Mouse (Mus musculus) C2C12 (cell line): ENCODE results near the gene Slc17a7. TPM values are rescaled to one million over a fixed set of nuclear protein-coding genes. Genes with fewer than 3 reads are reported as not detected.

Experiments
- H3K27me3 ChIP-seq: one replicate; pipeline ENCODE4 v1.6.1; 2011; ENCODE audit not compliant: control insufficient read depth, insufficient read depth, insufficient read length
- H3K36me3 ChIP-seq: one replicate; pipeline ENCODE4 v1.6.1; 2011; ENCODE audit not compliant: control insufficient read depth, insufficient read depth
- H3K4me3 ChIP-seq: one replicate; pipeline ENCODE4 v1.5.1; 2011; ENCODE audit warnings: mild to moderate bottlenecking, control low read depth; ENCODE audit not compliant: poor library complexity, insufficient read depth, severe bottlenecking
- H3K79me2 ChIP-seq: one replicate; pipeline ENCODE4 v1.6.1; 2011; ENCODE audit not compliant: control insufficient read depth, insufficient read depth
- H3K79me3 ChIP-seq: one replicate; pipeline ENCODE4 v1.6.1; 2011; ENCODE audit warnings: low read depth, control low read depth
- H3ac ChIP-seq: one replicate; pipeline ENCODE3; 2011; ENCODE audit warnings: low read depth; ENCODE audit not compliant: control insufficient read depth, insufficient read length
- CEBPB ChIP-seq: IDR thresholded peaks from one replicate; pipeline ENCODE4 v1.6.1; 2011; ENCODE audit warnings: low read depth, mild to moderate bottlenecking, control low read depth, moderate library complexity
- CTCF ChIP-seq: IDR thresholded peaks from one replicate; pipeline ENCODE4 v1.5.1; 2011; ENCODE audit not compliant: control insufficient read depth, insufficient read depth, insufficient read length
- FOSL1 ChIP-seq: IDR thresholded peaks from one replicate; pipeline ENCODE4 v1.8.0; 2011; ENCODE audit warnings: mild to moderate bottlenecking, low read length; ENCODE audit not compliant: poor library complexity, insufficient read depth, severe bottlenecking
- MAX ChIP-seq: IDR thresholded peaks from one replicate; pipeline ENCODE4 v1.6.1; 2011; ENCODE audit warnings: mild to moderate bottlenecking, control low read depth
- MYOD1 ChIP-seq: IDR thresholded peaks from one replicate; pipeline ENCODE4 v1.6.1; 2011; ENCODE audit warnings: low read depth; ENCODE audit not compliant: control insufficient read depth, insufficient read length
- MYOG ChIP-seq: IDR thresholded peaks from one replicate; pipeline ENCODE4 v1.6.1; 2011; ENCODE audit not compliant: control insufficient read depth, insufficient read length; ENCODE audit errors: extremely low read depth
- USF1 ChIP-seq: IDR thresholded peaks from one replicate; pipeline ENCODE4 v1.6.1; 2011; ENCODE audit warnings: low read depth, mild to moderate bottlenecking, control low read depth, moderate library complexity
- polyA plus RNA-seq: library from polyadenylated mRNA; unstranded; fragments of >200 nt; fragmentation: generic; extraction: Trizol; gene quantifications from one replicate; pipeline ENCODE4 v1.2.1, GENCODE M21; 2012; ENCODE audit warnings: missing spikeins

Gene Slc17a7
- polyA plus RNA-seq, 1 experiment, result 0.14 TPM

GRCm38 (mm10) chr7:45135993-45136567, 27.7 kb upstream of the Slc17a7 start, which contains the start of the genes Gm45713 and Flt3l:
Gene Gm45713, minus strand, starts transcription at chr7:45136231.
Gene Flt3l, minus strand, starts transcription at chr7:45136432.
- H3K36me3 ChIP-seq, result no peaks in the 10 kb centered on the region
- peak within 1 kb of the TSS; percentile 76 for H3ac ChIP-seq
- no peaks in the 10 kb centered on the region for H3K79me3 ChIP-seq
- peak within 1 kb of the TSS; percentile 34 for H3K4me3 ChIP-seq
- no peaks in the 10 kb centered on the region for H3K27me3 ChIP-seq
- H3K79me2 ChIP-seq, result no peaks in the 10 kb centered on the region
- peak; percentile 95 for TF ChIP-seq CTCF
- TF ChIP-seq MYOG, result no peak

- no peaks in the 10 kb centered on the region for H3K79me3 ChIP-seq
- no peak overlapping the region for H3ac ChIP-seq
- no peak for TF ChIP-seq FOSL1
- TF ChIP-seq MYOD1, result no peak
- no peak for TF ChIP-seq CTCF
- TF ChIP-seq MYOG, result no peak
- TF ChIP-seq CEBPB, result no peak
- no peak for TF ChIP-seq MAX
- no peak for TF ChIP-seq USF1
- no peaks in the 10 kb centered on the region for H3K36me3 ChIP-seq
- no peaks in the 10 kb centered on the region for H3K79me2 ChIP-seq
- H3K27me3 ChIP-seq, result no peaks in the 10 kb centered on the region
- no peak overlapping the region for H3K4me3 ChIP-seq
Measured at GRCm38 (mm10) chr7:45137171-45138006, 26.4 kb upstream of the Slc17a7 start.

GRCm38 (mm10) chr7:45138403-45138802, 25.3 kb upstream of the Slc17a7 start:
- H3ac ChIP-seq, result no peak overlapping the region
- H3K36me3 ChIP-seq, result no peaks in the 10 kb centered on the region
- no peak overlapping the region for H3K4me3 ChIP-seq
- TF ChIP-seq MYOD1 (no peak), FOSL1 (no peak), CTCF (no peak), MAX (no peak), CEBPB (no peak), USF1 (no peak), MYOG (no peak)
- no peaks in the 10 kb centered on the region for H3K79me3 ChIP-seq
- H3K27me3 ChIP-seq, result no peaks in the 10 kb centered on the region
- no peaks in the 10 kb centered on the region for H3K79me2 ChIP-seq

GRCm38 (mm10) chr7:45139904-45140723, 23.6 kb upstream of the Slc17a7 start:
- Histone ChIP-seq H3K27me3 (no peaks in the 10 kb centered on the region), H3K36me3 (no peaks in the 10 kb centered on the region), H3K79me2 (no peaks in the 10 kb centered on the region), H3K79me3 (no peaks in the 10 kb centered on the region), H3ac (no peak overlapping the region), H3K4me3 (no peak overlapping the region)
- no peak for TF ChIP-seq USF1
- no peak for TF ChIP-seq CEBPB
- TF ChIP-seq MAX, result no peak

- H3ac ChIP-seq, result no peak overlapping the region
- H3K79me2 ChIP-seq, result no peaks in the 10 kb centered on the region
- H3K4me3 ChIP-seq, result no peak overlapping the region
- H3K79me3 ChIP-seq, result no peaks in the 10 kb centered on the region
- H3K36me3 ChIP-seq, result no peaks in the 10 kb centered on the region
- TF ChIP-seq MYOD1 (no peak), CEBPB (no peak), USF1 (no peak), FOSL1 (no peak), MYOG (no peak), CTCF (no peak), MAX (no peak)
- no peaks in the 10 kb centered on the region for H3K27me3 ChIP-seq
Measured at GRCm38 (mm10) chr7:45141319-45141718, 22.4 kb upstream of the Slc17a7 start.

- Histone ChIP-seq H3K27me3 (no peaks in the 10 kb centered on the region), H3K4me3 (no peak overlapping the region), H3K36me3 (no peaks in the 10 kb centered on the region), H3K79me2 (no peaks in the 10 kb centered on the region), H3K79me3 (no peaks in the 10 kb centered on the region), H3ac (no peak overlapping the region)
- TF ChIP-seq CEBPB, result no peak
Measured at GRCm38 (mm10) chr7:45141914-45142313, 21.8 kb upstream of the Slc17a7 start.
